Mouse (Mus musculus) midbrain, embryonic 15.5 days (tissue): Measurements from ENCODE around the gene Sh3gl2. TPM values are rescaled to one million over a fixed set of nuclear protein-coding genes. Genes with fewer than 3 reads are reported as not detected.
A peak's percentile ranks its signal among the peaks of the same experiment; 100 is the strongest.

Source experiments
- ATAC-seq: fragments of 200-750 bp; cut with Nextera tagmentation; replicated peaks from 2 replicates; pipeline ENCODE4 v1.8.0; 2017; ENCODE audit warnings: moderate TSS enrichment
- H3K27ac ChIP-seq: fragments of 300-500 bp; sonication (generic); 2 replicates; pipeline ENCODE4 v1.5.1; 2015; ENCODE audit warnings: mild to moderate bottlenecking, inconsistent platforms
- H3K27me3 ChIP-seq: fragments of 300-500 bp; sonication (generic); replicated peaks from 2 replicates; pipeline ENCODE4 v1.6.1; 2015; ENCODE audit warnings: inconsistent platforms
- H3K36me3 ChIP-seq: fragments of 300-500 bp; sonication (generic); replicated peaks from 2 replicates; pipeline ENCODE4 v1.6.1; 2015; ENCODE audit warnings: inconsistent platforms
- H3K4me1 ChIP-seq: fragments of 300-500 bp; sonication (generic); 2 replicates; pipeline ENCODE4 v1.6.1; 2015; ENCODE audit warnings: inconsistent platforms
- H3K4me2 ChIP-seq: fragments of 300-500 bp; sonication (generic); 2 replicates; pipeline ENCODE4 v1.6.1; 2015; ENCODE audit warnings: inconsistent platforms, mild to moderate bottlenecking, moderate library complexity
- H3K4me3 ChIP-seq: fragments of 300-500 bp; sonication (generic); 2 replicates; pipeline ENCODE4 v1.5.1; 2015; ENCODE audit warnings: mild to moderate bottlenecking, inconsistent platforms
- H3K9ac ChIP-seq: fragments of 300-500 bp; sonication (generic); 2 replicates; pipeline ENCODE4 v1.6.1; 2015; ENCODE audit warnings: mild to moderate bottlenecking, inconsistent platforms
- H3K9me3 ChIP-seq: fragments of 300-500 bp; sonication (generic); 2 replicates; pipeline ENCODE4 v1.6.1; 2016; ENCODE audit warnings: inconsistent platforms
- WGBS: fragments of 180-500 bp; shearing (Covaris S2); methylation state at CpG from one replicate; pipeline ENCODE4 v1.1.7; 2015; ENCODE audit warnings: mixed read lengths; 5-methylcytosine and 5-hydroxymethylcytosine counted together
- polyA plus RNA-seq: library from polyadenylated mRNA; unstranded; fragments of >200 nt; fragmentation: Nextera tagmentation; extraction: Ambion mirVana; gene quantifications from 2 replicates; pipeline ENCODE4 v1.2.1, GENCODE M21; 2015

Gene Sh3gl2
- polyA plus RNA-seq, 1 experiment from 2014 or later, result 86.1 TPM

- Histone ChIP-seq H3K27ac (no peak overlapping the region), H3K27me3 (no peaks in the 10 kb centered on the region), H3K4me3 (no peak overlapping the region), H3K4me2 (no peak overlapping the region), H3K4me1 (peaks cover 8% of the 10 kb centered on the region; the same call in 1 of the 2 replicates), H3K9me3 (no peaks in the 10 kb centered on the region), H3K9ac (no peak overlapping the region), H3K36me3 (no peaks in the 10 kb centered on the region)
- ATAC-seq, result no peak
- 71% methylated on average over 3 of the region's 3 CpGs for WGBS
Observed at GRCm38 (mm10) chr4:85273452-85273851, 68.5 kb downstream of the Sh3gl2 start.

- Histone ChIP-seq H3K4me1 (no peaks in the 10 kb centered on the region), H3K9me3 (no peaks in the 10 kb centered on the region), H3K4me2 (no peak overlapping the region), H3K9ac (no peak overlapping the region), H3K27me3 (no peaks in the 10 kb centered on the region), H3K27ac (no peak overlapping the region), H3K36me3 (no peaks in the 10 kb centered on the region), H3K4me3 (no peak overlapping the region)
- WGBS, result 95% methylated on average over 9 of the region's 9 CpGs
- no peak for ATAC-seq
Observed at GRCm38 (mm10) chr4:85283151-85283550, 78.2 kb downstream of the Sh3gl2 start.

GRCm38 (mm10) chr4:85289990-85290389 lies 85.1 kb downstream of the Sh3gl2 start:
- no peak overlapping the region for H3K4me3 ChIP-seq
- 84% methylated on average over 1 of the region's 1 CpGs for WGBS
- no peaks in the 10 kb centered on the region for H3K27me3 ChIP-seq
- no peaks in the 10 kb centered on the region for H3K4me1 ChIP-seq
- H3K9ac ChIP-seq, result no peak overlapping the region
- no peak for ATAC-seq
- H3K36me3 ChIP-seq, result no peaks in the 10 kb centered on the region
- H3K9me3 ChIP-seq, result no peaks in the 10 kb centered on the region
- no peak overlapping the region for H3K4me2 ChIP-seq
- no peak overlapping the region for H3K27ac ChIP-seq

- 85% methylated on average over 4 of the region's 4 CpGs for WGBS
- no peak for ATAC-seq
- no peak overlapping the region for H3K4me2 ChIP-seq
Observed at GRCm38 (mm10) chr4:85291296-85291695, 86.4 kb downstream of the Sh3gl2 start.

GRCm38 (mm10) chr4:85293368-85293767 lies 88.4 kb downstream of the Sh3gl2 start:
- Histone ChIP-seq H3K9me3 (no peaks in the 10 kb centered on the region), H3K4me1 (no peaks in the 10 kb centered on the region), H3K36me3 (no peaks in the 10 kb centered on the region), H3K27ac (no peak overlapping the region), H3K4me2 (no peak overlapping the region), H3K27me3 (no peaks in the 10 kb centered on the region), H3K4me3 (no peak overlapping the region), H3K9ac (no peak overlapping the region)
- 75% methylated on average over 3 of the region's 3 CpGs for WGBS
- no peak for ATAC-seq

More at GRCm38 (mm10) chr4:85291296-85291695, 86.4 kb downstream of the Sh3gl2 start:
- no peaks in the 10 kb centered on the region for H3K4me1 ChIP-seq
- no peak overlapping the region for H3K4me3 ChIP-seq
- no peaks in the 10 kb centered on the region for H3K36me3 ChIP-seq
- H3K9me3 ChIP-seq, result no peaks in the 10 kb centered on the region
- H3K27ac ChIP-seq, result no peak overlapping the region
- no peaks in the 10 kb centered on the region for H3K27me3 ChIP-seq
- H3K9ac ChIP-seq, result no peak overlapping the region

- WGBS, result 67% methylated on average over 6 of the region's 6 CpGs
- no peaks in the 10 kb centered on the region for H3K36me3 ChIP-seq
Observed at GRCm38 (mm10) chr4:85300610-85301405, 95.9 kb downstream of the Sh3gl2 start.

GRCm38 (mm10) chr4:85305912-85306573 lies 101.1 kb downstream of the Sh3gl2 start:
- WGBS, result 78% methylated on average over 7 of the region's 7 CpGs
- no peak for ATAC-seq
- Histone ChIP-seq H3K4me2 (no peak overlapping the region), H3K27me3 (no peaks in the 10 kb centered on the region), H3K4me3 (no peak overlapping the region), H3K27ac (no peak overlapping the region), H3K4me1 (0 out of 2 replicates have a peak, but pooled peaks cover 5% of the 10 kb centered on the region), H3K9me3 (no peaks in the 10 kb centered on the region), H3K36me3 (no peaks in the 10 kb centered on the region), H3K9ac (no peak overlapping the region)

More at GRCm38 (mm10) chr4:85300610-85301405, 95.9 kb downstream of the Sh3gl2 start:
- H3K4me3 ChIP-seq, result no peak overlapping the region
- H3K27ac ChIP-seq, result peak overlapping the region; percentile 61
- no peaks in the 10 kb centered on the region for H3K9me3 ChIP-seq
- no peaks in the 10 kb centered on the region for H3K27me3 ChIP-seq
- no peak overlapping the region for H3K9ac ChIP-seq
- peak; percentile 89 for ATAC-seq
- 0 out of 2 replicates have a peak, but pooled peaks cover 5% of the 10 kb centered on the region for H3K4me1 ChIP-seq
- H3K4me2 ChIP-seq, result no peak overlapping the region

GRCm38 (mm10) chr4:85319092-85319491 lies 114.2 kb downstream of the Sh3gl2 start:
- H3K9me3 ChIP-seq, result no peaks in the 10 kb centered on the region
- no peaks in the 10 kb centered on the region for H3K36me3 ChIP-seq
- no peak overlapping the region for H3K4me2 ChIP-seq
- no peaks in the 10 kb centered on the region for H3K27me3 ChIP-seq
- 24% methylated on average over 3 of the region's 3 CpGs for WGBS
- no peak for ATAC-seq
- H3K4me1 ChIP-seq, result peaks cover 3% of the 10 kb centered on the region; the same call in 1 of the 2 replicates
- no peak overlapping the region for H3K4me3 ChIP-seq
- H3K27ac ChIP-seq, result no peak overlapping the region
- H3K9ac ChIP-seq, result no peak overlapping the region

- WGBS, result 82% methylated on average over 6 of the region's 6 CpGs
- Histone ChIP-seq H3K27me3 (no peaks in the 10 kb centered on the region), H3K9me3 (no peaks in the 10 kb centered on the region), H3K4me2 (no peak overlapping the region), H3K4me1 (no peaks in the 10 kb centered on the region), H3K9ac (no peak overlapping the region), H3K4me3 (no peak overlapping the region), H3K27ac (no peak overlapping the region), H3K36me3 (no peaks in the 10 kb centered on the region)
- no peak for ATAC-seq
Observed at GRCm38 (mm10) chr4:85325454-85325853, 120.5 kb downstream of the Sh3gl2 start.

- H3K27ac ChIP-seq, result no peak overlapping the region
- no peaks in the 10 kb centered on the region for H3K27me3 ChIP-seq
- no peak overlapping the region for H3K4me2 ChIP-seq
- no peaks in the 10 kb centered on the region for H3K9me3 ChIP-seq
- no peaks in the 10 kb centered on the region for H3K4me1 ChIP-seq
- no peak overlapping the region for H3K4me3 ChIP-seq
- H3K36me3 ChIP-seq, result no peaks in the 10 kb centered on the region
- 90% methylated on average over 1 of the region's 1 CpGs for WGBS
- ATAC-seq, result no peak
- no peak overlapping the region for H3K9ac ChIP-seq
Observed at GRCm38 (mm10) chr4:85326052-85326451, 121.1 kb downstream of the Sh3gl2 start.

GRCm38 (mm10) chr4:85334688-85335200 lies 129.8 kb downstream of the Sh3gl2 start:
- no peaks in the 10 kb centered on the region for H3K27me3 ChIP-seq
- 82% methylated on average over 4 of the region's 4 CpGs for WGBS
- no peak overlapping the region for H3K27ac ChIP-seq
- no peak overlapping the region for H3K4me3 ChIP-seq
- no peak overlapping the region for H3K9ac ChIP-seq
- no peaks in the 10 kb centered on the region for H3K4me1 ChIP-seq
- no peak overlapping the region for H3K4me2 ChIP-seq
- ATAC-seq, result no peak
- H3K9me3 ChIP-seq, result no peaks in the 10 kb centered on the region
- H3K36me3 ChIP-seq, result no peaks in the 10 kb centered on the region

- no peak for ATAC-seq
- H3K9me3 ChIP-seq, result no peaks in the 10 kb centered on the region
- no peaks in the 10 kb centered on the region for H3K36me3 ChIP-seq
- no peak overlapping the region for H3K4me3 ChIP-seq
- H3K27me3 ChIP-seq, result no peaks in the 10 kb centered on the region
- no peak overlapping the region for H3K4me2 ChIP-seq
- H3K9ac ChIP-seq, result no peak overlapping the region
- no peak overlapping the region for H3K27ac ChIP-seq
- no peaks in the 10 kb centered on the region for H3K4me1 ChIP-seq
Observed at GRCm38 (mm10) chr4:85336356-85336755, 131.4 kb downstream of the Sh3gl2 start.
